Mouse (Mus musculus) ES-E14 (cell line): ENCODE data around the gene Acsl1.

Source experiments
- MAFK ChIP-seq: IDR thresholded peaks from 2 replicates; pipeline ENCODE4 v1.6.1; 2014; ENCODE audit warnings: mild to moderate bottlenecking, low read depth, low read length, inconsistent platforms; ENCODE audit not compliant: insufficient read depth
- ZC3H11A ChIP-seq: IDR thresholded peaks from 2 replicates; pipeline ENCODE4 v1.6.1; 2012; ENCODE audit warnings: low read depth, mild to moderate bottlenecking, inconsistent platforms, low read length, borderline replicate concordance
- ZNF384 ChIP-seq: IDR thresholded peaks from 2 replicates; pipeline ENCODE4 v1.6.1; 2012; ENCODE audit warnings: low read depth, low read length, inconsistent platforms

DNA sequence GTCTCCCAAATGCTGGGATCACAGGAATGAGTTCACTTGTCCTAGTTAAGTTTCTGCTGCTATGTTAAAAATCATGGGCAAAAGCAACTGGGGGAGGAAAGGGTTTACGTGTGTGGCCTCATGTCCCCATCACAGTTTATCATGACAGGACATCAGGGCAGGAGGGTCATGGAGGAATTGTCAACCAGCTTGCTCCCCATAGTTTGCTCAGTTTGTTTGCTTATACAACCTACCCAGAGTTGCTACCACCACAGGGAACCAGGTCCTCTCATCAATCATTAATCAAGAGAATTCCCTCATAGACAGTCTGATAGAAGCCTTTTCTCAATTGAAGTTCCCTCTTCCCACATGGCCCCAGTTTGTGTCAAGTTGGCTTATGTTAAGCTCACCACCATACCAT, 43.2 kb downstream of the Acsl1 start:
- TF ChIP-seq ZNF384 (no peak), MAFK (no peak), ZC3H11A (no peak)
